Mouse (Mus musculus) liver, adult 2 months (tissue): ENCODE data around the gene Osbpl6. TPM values are rescaled to one million over a fixed set of nuclear protein-coding genes. Genes with fewer than 3 reads are reported as not detected.

ENCODE experiments used
- DNase-seq: peaks from one replicate; pipeline ENCODE4 v3.0.0-alpha.2; 2011; ENCODE audit warnings: low read depth, low spot score; ENCODE audit errors: extremely low read depth
- H3K27ac ChIP-seq: fragments of 200-500 bp; replicated peaks from 2 replicates; pipeline ENCODE4 v1.5.1; 2012; ENCODE audit warnings: low read depth, mild to moderate bottlenecking, control low read depth, inconsistent platforms, low read length; ENCODE audit not compliant: insufficient read depth
- H3K27me3 ChIP-seq: fragments of 200-500 bp; 2 replicates; pipeline ENCODE4 v1.6.1; 2012; ENCODE audit warnings: mild to moderate bottlenecking, moderate library complexity, low read length, inconsistent platforms; ENCODE audit not compliant: control insufficient read depth, insufficient read depth
- H3K36me3 ChIP-seq: fragments of 200-500 bp; 2 replicates; pipeline ENCODE4 v1.6.1; 2012; ENCODE audit warnings: low read length, inconsistent platforms; ENCODE audit not compliant: control insufficient read depth, insufficient read depth
- H3K4me1 ChIP-seq: fragments of 200-500 bp; 2 replicates; pipeline ENCODE4 v1.6.1; 2011; ENCODE audit warnings: low read length; ENCODE audit not compliant: control insufficient read depth, insufficient read depth
- H3K4me3 ChIP-seq: fragments of 200-500 bp; 2 replicates; pipeline ENCODE4 v1.5.1; 2011; ENCODE audit warnings: low read depth, mild to moderate bottlenecking, control low read depth, low read length, moderate library complexity; ENCODE audit not compliant: insufficient read depth
- H3K79me2 ChIP-seq: fragments of 200-500 bp; 2 replicates; pipeline ENCODE4 v1.6.1; 2012; ENCODE audit warnings: inconsistent platforms, mild to moderate bottlenecking, low read length, moderate library complexity; ENCODE audit not compliant: control insufficient read depth, insufficient read depth
- H3K9ac ChIP-seq: fragments of 200-500 bp; 2 replicates; pipeline ENCODE4 v1.6.1; 2012; ENCODE audit warnings: low read depth, mild to moderate bottlenecking, control low read depth, inconsistent platforms, low read length
- CTCF ChIP-seq: fragments of 200-500 bp; IDR thresholded peaks from 2 replicates; pipeline ENCODE4 v1.5.1; 2011; ENCODE audit warnings: low read depth, low read length, control low read depth
- POLR2A ChIP-seq: fragments of 200-500 bp; IDR thresholded peaks from 2 replicates; pipeline ENCODE4 v1.6.1; 2011; ENCODE audit warnings: low read length, control low read depth; ENCODE audit not compliant: insufficient read depth; ENCODE audit errors: extremely low read depth
- WGBS: fragments of 180-500 bp; shearing (Covaris S2); methylation state at CpG from one replicate; pipeline ENCODE4 v1.1.7; 2018; 5-methylcytosine and 5-hydroxymethylcytosine counted together
- polyA plus RNA-seq: library from polyadenylated mRNA; depleted of rRNA; stranded (reverse); fragments of >200 nt; gene quantifications from 2 replicates; pipeline ENCODE4 v1.2.3, GENCODE M21; 2012
- total RNA-seq: library from RNA; depleted of rRNA; stranded (reverse); fragments of >200 nt; gene quantifications from 2 replicates; pipeline ENCODE4 v1.2.3, GENCODE M21; 2014

Osbpl6 gene
- total and polyA plus RNA-seq, 2 experiments = 0.09 to 0.44 TPM

DNA sequence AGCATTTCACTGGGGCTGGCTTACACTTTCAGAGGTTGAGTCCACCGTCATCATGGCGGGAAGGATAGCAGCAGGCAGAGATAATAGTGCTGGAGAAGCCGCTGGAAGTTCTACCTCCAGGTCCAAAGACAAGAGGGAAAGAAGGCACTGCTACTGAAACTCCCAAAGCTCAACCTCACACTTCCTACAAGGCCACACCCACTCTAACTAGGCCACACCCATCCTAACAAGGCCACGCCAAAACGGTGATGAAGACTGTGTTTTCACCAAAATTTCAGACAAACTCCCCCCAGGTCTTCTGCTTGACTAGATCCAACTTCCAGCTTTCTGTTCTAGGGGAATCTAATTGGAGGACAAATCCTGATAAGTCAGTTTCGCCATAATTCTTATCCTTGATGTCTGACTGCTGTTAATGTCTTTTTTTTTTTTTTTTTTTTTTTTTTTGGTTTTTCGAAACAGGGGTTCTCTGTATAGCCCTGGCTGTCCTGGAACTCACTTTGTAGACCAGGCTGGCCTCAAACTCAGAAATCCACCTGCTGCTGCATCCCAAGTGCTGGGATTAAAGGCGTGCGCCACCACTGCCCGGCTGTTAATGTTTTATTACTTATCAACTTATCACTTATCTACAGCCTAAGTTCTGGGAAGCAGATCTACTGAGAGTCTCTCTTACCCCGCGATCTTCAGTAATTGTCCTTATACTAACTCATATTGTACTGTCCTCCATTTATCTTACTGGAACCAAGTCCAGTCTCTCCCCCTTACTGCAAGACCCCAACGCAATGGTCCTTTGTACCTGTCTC is 37.2 kb upstream of the Osbpl6 start:
- Histone ChIP-seq H3K79me2 (peaks cover 5% of the 10 kb centered on the region; the same call in 1 of the 2 replicates), H3K4me3 (no peak overlapping the region), H3K27me3 (no peaks in the 10 kb centered on the region), H3K4me1 (peaks cover 2% of the 10 kb centered on the region; the same call in 1 of the 2 replicates), H3K9ac (no peak overlapping the region), H3K36me3 (peaks cover 8% of the 10 kb centered on the region; the same call in 1 of the 2 replicates), H3K27ac (no peak overlapping the region)
- DNase-seq = no peak
- WGBS = 71% methylated on average over 13 of the region's 13 CpGs
- TF ChIP-seq CTCF (no peak), POLR2A (no peak)

DNA sequence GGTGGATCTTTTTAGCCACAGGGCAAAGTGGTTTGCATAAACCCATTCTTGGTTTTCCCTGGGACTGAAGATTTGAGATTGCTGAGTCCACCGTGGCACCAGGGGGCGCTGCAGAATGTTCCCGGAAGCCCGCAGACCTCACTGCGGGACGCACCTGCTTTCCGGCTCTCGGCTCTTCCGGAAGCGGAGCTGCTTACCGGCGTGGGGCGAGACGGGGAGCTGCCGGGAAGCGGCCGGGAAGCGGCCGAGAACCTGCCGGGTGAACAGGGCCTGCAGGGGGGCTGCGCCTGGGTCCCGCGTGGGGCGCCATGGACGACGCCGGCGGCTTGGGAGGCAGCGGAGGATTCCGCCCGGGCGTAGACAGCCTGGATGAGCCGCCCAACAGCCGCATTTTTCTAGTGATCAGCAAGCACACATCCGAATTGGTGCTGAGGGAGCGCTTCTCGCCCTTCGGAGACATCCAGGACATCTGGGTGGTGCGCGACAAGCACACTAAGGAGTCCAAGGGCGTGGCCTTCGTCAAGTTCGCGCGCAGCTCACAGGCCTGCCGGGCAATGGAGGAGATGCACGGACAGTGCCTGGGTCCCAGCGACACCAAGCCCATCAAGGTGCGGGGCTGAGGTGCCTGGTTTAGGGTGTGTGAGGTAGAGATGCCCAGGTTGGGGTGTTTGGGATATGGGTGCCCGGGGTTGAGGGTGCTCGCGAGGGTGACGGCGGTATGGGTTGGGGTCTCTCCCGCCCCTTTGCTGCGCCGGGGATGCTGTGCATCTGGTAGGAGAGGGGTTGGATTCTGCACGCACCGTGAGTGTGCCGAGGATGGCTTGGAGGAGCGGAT is 36.3 kb upstream of the Osbpl6 start, which contains the start of gene Rbm45:
Rbm45 (plus strand) TSS at position 164 of the 835 bp plus-strand sequence.
- Histone ChIP-seq H3K4me3 (peak within 1 kb of the TSS; percentile 86), H3K27me3 (no peaks in the 10 kb centered on the region), H3K27ac (peak within 1 kb of the TSS; percentile 30; the same call in 1 of the 2 replicates), H3K79me2 (peaks cover 5% of the 10 kb centered on the region; the same call in 1 of the 2 replicates), H3K4me1 (peaks cover 2% of the 10 kb centered on the region; the same call in 1 of the 2 replicates), H3K36me3 (peaks cover 11% of the 10 kb centered on the region; the same call in 1 of the 2 replicates), H3K9ac (peak within 1 kb of the TSS; percentile 75)
- peak; percentile 73 for DNase-seq
- peak; percentile 35; the same call in 1 of the 2 replicates for TF ChIP-seq POLR2A
- peak; percentile 86 for TF ChIP-seq CTCF
- WGBS = 1% methylated on average over 61 of the region's 61 CpGs

DNA sequence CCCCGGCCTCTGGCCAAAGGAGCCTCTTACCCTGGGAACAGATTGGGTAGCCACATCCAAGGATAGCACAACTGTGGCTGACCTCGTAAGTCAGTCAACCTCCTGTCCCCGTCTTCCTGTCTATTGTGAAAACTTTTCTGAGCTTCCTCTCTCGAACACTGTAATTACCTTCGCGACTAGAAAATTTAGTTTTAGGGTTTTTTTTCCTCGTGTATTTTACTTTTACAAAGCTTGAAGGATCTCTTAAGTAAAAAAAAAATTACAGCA is 35.7 kb upstream of the Osbpl6 start:
- H3K36me3 ChIP-seq = peaks cover 15% of the 10 kb centered on the region; the same call in 1 of the 2 replicates
- 6% methylated on average over 7 of the region's 7 CpGs for WGBS
- peak overlapping the region; percentile 86 for H3K4me3 ChIP-seq
- TF ChIP-seq CTCF (no peak), POLR2A (no peak)
- H3K4me1 ChIP-seq = peaks cover 2% of the 10 kb centered on the region; the same call in 1 of the 2 replicates
- no peaks in the 10 kb centered on the region for H3K27me3 ChIP-seq
- DNase-seq = no peak
- no peak overlapping the region for H3K27ac ChIP-seq
- peaks cover 5% of the 10 kb centered on the region; the same call in 1 of the 2 replicates for H3K79me2 ChIP-seq
- H3K9ac ChIP-seq = peak overlapping the region; percentile 75

DNA sequence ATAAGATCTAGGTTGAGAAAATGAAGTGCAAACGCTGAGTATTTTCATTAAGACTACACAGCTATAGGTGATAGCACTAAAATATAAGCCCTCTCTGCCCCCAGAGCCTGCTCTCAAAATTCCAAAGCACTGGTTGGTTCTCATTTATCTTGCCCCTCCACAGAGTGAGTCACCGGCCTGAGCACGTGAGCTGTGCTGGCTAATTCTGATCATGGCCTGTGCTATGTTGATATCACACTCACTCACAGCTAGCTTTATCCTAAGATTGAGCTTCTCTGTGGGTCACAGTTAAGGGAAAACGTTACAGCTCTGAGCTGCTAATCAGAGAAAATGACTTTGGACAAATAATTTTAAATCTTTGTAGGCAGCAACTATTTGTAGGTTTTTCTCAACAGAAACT is 34.1 kb upstream of the Osbpl6 start:
- Histone ChIP-seq H3K4me1 (peaks cover 2% of the 10 kb centered on the region; the same call in 1 of the 2 replicates), H3K27me3 (no peaks in the 10 kb centered on the region), H3K79me2 (peaks cover 5% of the 10 kb centered on the region; the same call in 1 of the 2 replicates), H3K4me3 (no peak overlapping the region), H3K36me3 (peaks cover 20% of the 10 kb centered on the region; the same call in 1 of the 2 replicates), H3K9ac (no peak overlapping the region), H3K27ac (no peak overlapping the region)
- DNase-seq = no peak
- 81% methylated on average over 4 of the region's 4 CpGs for WGBS
- TF ChIP-seq CTCF (no peak), POLR2A (no peak)

DNA sequence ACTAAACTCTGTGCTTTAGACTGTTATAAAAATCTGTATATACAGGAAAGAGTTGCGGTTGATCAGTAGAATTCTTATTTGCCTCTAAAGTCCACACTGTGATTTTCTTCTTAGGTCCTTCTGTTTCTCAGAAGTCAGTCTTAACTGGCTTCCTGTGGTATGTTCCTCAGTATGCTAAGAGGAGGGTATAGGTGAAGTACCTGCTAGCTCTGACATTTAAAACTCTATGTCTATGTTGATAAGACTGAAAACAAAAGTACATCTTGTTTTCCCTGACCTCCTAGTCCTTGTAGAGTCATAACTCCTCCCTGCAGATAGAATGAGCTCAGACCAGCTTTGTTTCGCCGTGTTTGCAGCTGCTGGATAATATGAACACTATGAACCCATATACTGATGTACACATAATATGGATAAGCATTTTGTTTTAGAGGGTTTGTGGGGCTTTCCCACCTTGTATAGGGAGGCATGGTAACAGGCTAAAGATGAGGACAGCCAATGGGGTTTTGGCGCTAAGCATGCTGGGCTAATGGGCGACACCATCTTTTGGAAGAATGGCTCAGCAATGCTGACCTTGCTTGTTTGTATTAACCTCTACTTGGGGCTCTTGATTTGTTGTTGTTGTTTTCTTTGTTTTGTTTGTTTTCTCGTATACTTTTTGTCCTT is 31.6 kb upstream of the Osbpl6 start:
- H3K4me3 ChIP-seq = no peak overlapping the region
- H3K36me3 ChIP-seq = peaks cover 36% of the 10 kb centered on the region
- H3K79me2 ChIP-seq = peaks cover 5% of the 10 kb centered on the region; the same call in 1 of the 2 replicates
- no peak for TF ChIP-seq CTCF
- no peak for TF ChIP-seq POLR2A
- peaks cover 2% of the 10 kb centered on the region; the same call in 1 of the 2 replicates for H3K4me1 ChIP-seq
- WGBS = 93% methylated on average over 6 of the region's 6 CpGs
- H3K27ac ChIP-seq = no peak overlapping the region
- no peak overlapping the region for H3K9ac ChIP-seq
- H3K27me3 ChIP-seq = no peaks in the 10 kb centered on the region
- DNase-seq = no peak
